ENCODE assay signal across 15 mouse cellular contexts in the genomic region with DNA sequence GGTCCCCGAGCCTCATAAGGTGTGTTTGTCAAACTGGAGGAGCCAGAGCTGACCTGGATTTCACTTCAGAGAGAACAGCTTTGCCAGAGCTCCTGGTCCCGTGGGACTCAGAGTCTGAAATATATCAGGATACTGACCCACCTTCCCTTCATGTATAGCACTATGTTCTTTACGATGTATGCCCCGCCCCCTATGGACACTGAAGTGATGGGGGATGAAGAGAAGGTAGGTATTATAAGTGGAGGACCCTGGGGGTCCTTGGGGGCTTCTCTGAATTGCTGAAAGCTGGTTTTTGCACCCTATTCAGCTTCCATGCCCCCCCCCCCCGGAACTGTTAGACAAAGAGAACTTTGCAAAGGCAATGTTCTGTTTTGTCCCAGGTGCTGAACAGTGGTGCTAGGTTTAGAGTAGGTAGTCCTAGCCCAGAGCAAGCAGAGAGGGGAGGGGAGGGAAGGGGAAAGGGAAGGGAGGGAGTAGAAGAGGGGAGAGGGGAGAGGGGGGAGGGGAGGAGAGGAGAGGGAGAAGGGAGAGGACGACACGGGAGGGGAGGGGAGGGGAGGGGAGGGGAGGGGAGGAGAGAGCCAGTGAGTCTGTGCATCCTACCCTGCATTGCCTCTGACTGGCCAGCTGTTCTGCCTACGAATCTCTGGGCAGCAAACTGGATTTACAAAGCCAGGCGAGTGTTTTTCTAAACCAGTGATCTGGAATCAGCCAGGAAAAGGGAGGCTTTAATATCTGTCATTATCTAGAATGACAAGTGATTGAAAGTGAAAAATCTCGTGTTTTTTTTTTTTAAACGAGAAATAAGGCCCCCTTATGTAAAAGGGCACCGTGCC. TPM values are rescaled to one million over a fixed set of nuclear protein-coding genes. Genes with fewer than 3 reads are reported as not detected.
DNase-seq lines count a peak whose midpoint lies in the region; ATAC-seq lines count a peak whose summit lies in the region.
"Had no signal": no experiment of that assay in that cellular context is flagged by ENCODE, and none has a peak within 500 bp of the region (broad histone marks: within the 10 kb centered on the region; RNA-seq: fewer than 3 reads in every experiment).

No protein-coding gene starts in this region.

- peak; percentile 62 for ATAC-seq in midbrain, embryonic 13.5 days
- peak; percentile 70 for ATAC-seq in forebrain, embryonic 15.5 days (replicated peaks)
- ATAC-seq in hindbrain, embryonic 16.5 days = peak; percentile 62; the same call in 1 of the 2 replicates
- ATAC-seq: CD4-positive, CD25-positive, alpha-beta regulatory T cell, adult 4 months; intestine, embryonic 15.5 days; liver, postnatal 0 days had no signal

- H3K9me3 ChIP-seq in midbrain, embryonic 13.5 days = no peaks in the 10 kb centered on the region
- H3K9me3 ChIP-seq in midbrain, embryonic 10.5 days (replicated peaks) = no peaks in the 10 kb centered on the region
- no peaks in the 10 kb centered on the region for H3K9me3 ChIP-seq in forebrain, embryonic 15.5 days
- no peaks in the 10 kb centered on the region for H3K9me3 ChIP-seq in hindbrain, embryonic 16.5 days (ENCODE audit: control insufficient read depth, low read length)
- H3K9me3 ChIP-seq: heart, embryonic 15.5 days; intestine, embryonic 15.5 days; limb, embryonic 13.5 days had no signal

- H3K27ac ChIP-seq in midbrain, embryonic 13.5 days = no peak overlapping the region; the same call in 1 of the 2 replicates
- H3K27ac ChIP-seq in midbrain, embryonic 10.5 days (replicated peaks) = no peak overlapping the region
- H3K27ac ChIP-seq in forebrain, embryonic 15.5 days (replicated peaks) = peak overlapping the region; percentile 66
- H3K27ac ChIP-seq in hindbrain, embryonic 16.5 days (ENCODE audit: low read depth, low read length) = peak overlapping the region; percentile 63
- H3K27ac ChIP-seq: heart, embryonic 15.5 days; intestine, embryonic 15.5 days; limb, embryonic 13.5 days had no signal

- no peaks in the 10 kb centered on the region for H3K36me3 ChIP-seq in midbrain, embryonic 13.5 days
- H3K36me3 ChIP-seq in midbrain, embryonic 10.5 days = no peaks in the 10 kb centered on the region
- no peaks in the 10 kb centered on the region for H3K36me3 ChIP-seq in forebrain, embryonic 15.5 days
- no peaks in the 10 kb centered on the region for H3K36me3 ChIP-seq in hindbrain, embryonic 16.5 days (ENCODE audit: control insufficient read depth, insufficient read depth, low read length)
- H3K36me3 ChIP-seq: heart, embryonic 15.5 days; intestine, embryonic 15.5 days; limb, embryonic 13.5 days had no signal

- no peak overlapping the region for H3K4me3 ChIP-seq in midbrain, embryonic 13.5 days (replicated peaks)
- H3K4me3 ChIP-seq in midbrain, embryonic 10.5 days = no peak overlapping the region
- H3K4me3 ChIP-seq in forebrain, embryonic 15.5 days = no peak overlapping the region
- no peak overlapping the region for H3K4me3 ChIP-seq in hindbrain, embryonic 16.5 days (ENCODE audit: low read length)
- H3K4me3 ChIP-seq: heart, embryonic 15.5 days; intestine, embryonic 15.5 days; limb, embryonic 13.5 days had no signal

- H3K27me3 ChIP-seq in midbrain, embryonic 13.5 days = no peaks in the 10 kb centered on the region
- H3K27me3 ChIP-seq in midbrain, embryonic 10.5 days (ENCODE audit: low read depth, poor library complexity, severe bottlenecking) = no peaks in the 10 kb centered on the region
- no peaks in the 10 kb centered on the region for H3K27me3 ChIP-seq in forebrain, embryonic 15.5 days
- no peaks in the 10 kb centered on the region for H3K27me3 ChIP-seq in hindbrain, embryonic 16.5 days (replicated peaks; ENCODE audit: control insufficient read depth, insufficient read depth, low read length)
- H3K27me3 ChIP-seq: heart, embryonic 15.5 days; intestine, embryonic 15.5 days; limb, embryonic 13.5 days had no signal

- WGBS in midbrain, embryonic 13.5 days = 71% methylated on average over 10 of the region's 12 CpGs
- WGBS in midbrain, embryonic 10.5 days = 80% methylated on average over 10 of the region's 12 CpGs
- 55% methylated on average over 10 of the region's 12 CpGs for WGBS in forebrain, embryonic 15.5 days
- 66% methylated on average over 10 of the region's 12 CpGs for WGBS in hindbrain, embryonic 16.5 days

- H3K9ac ChIP-seq in midbrain, embryonic 13.5 days (replicated peaks) = no peak overlapping the region
- no peak overlapping the region for H3K9ac ChIP-seq in forebrain, embryonic 15.5 days (replicated peaks)
- H3K9ac ChIP-seq in hindbrain, embryonic 16.5 days (ENCODE audit: low read depth, low read length) = no peak overlapping the region
- H3K9ac ChIP-seq: heart, embryonic 15.5 days; intestine, embryonic 15.5 days; limb, embryonic 13.5 days; liver, postnatal 0 days had no signal

- H3K4me1 ChIP-seq in midbrain, embryonic 13.5 days (replicated peaks) = peaks cover 7% of the 10 kb centered on the region; the same call in 1 of the 2 replicates
- peaks cover 9% of the 10 kb centered on the region; the same call in 1 of the 2 replicates for H3K4me1 ChIP-seq in midbrain, embryonic 10.5 days
- peaks cover 6% of the 10 kb centered on the region; the same call in 1 of the 2 replicates for H3K4me1 ChIP-seq in forebrain, embryonic 15.5 days
- H3K4me1 ChIP-seq in hindbrain, embryonic 16.5 days (ENCODE audit: control insufficient read depth, insufficient read depth, low read depth, low read length) = peaks cover 9% of the 10 kb centered on the region; the same call in 1 of the 2 replicates
- H3K4me1 ChIP-seq: heart, embryonic 15.5 days; intestine, embryonic 15.5 days; limb, embryonic 13.5 days had no signal

- intact Hi-C loops in gastrocnemius, postnatal 36 days (cut with DNase I) = no loop called here

- no peak overlapping the region for H3K4me2 ChIP-seq in midbrain, embryonic 13.5 days (replicated peaks)
- H3K4me2 ChIP-seq in forebrain, embryonic 15.5 days (replicated peaks) = no peak overlapping the region
- H3K4me2 ChIP-seq in hindbrain, embryonic 16.5 days (ENCODE audit: low read length) = peak overlapping the region; percentile 10; the same call in 1 of the 2 replicates
- H3K4me2 ChIP-seq: heart, embryonic 15.5 days; intestine, embryonic 15.5 days; limb, embryonic 13.5 days had no signal

- no peak for DNase-seq in midbrain, embryonic 10.5 days (ENCODE audit: low spot score)
- DNase-seq in urinary bladder, postnatal 25 days (ENCODE audit: low spot score) = no peak
- DNase-seq in testis, postnatal 14 days (ENCODE audit: low spot score) = no peak
- no peak for DNase-seq in gastrocnemius, postnatal 36 days
- DNase-seq: heart, adult 11 months; kidney, postnatal 25 days; liver, postnatal 0 days; lung, postnatal 36 days had no signal

RNA-seq across cellular contexts. Expression of a gene that starts 44.1 kb away (rescaled TPM):
- polyA plus RNA-seq in midbrain, embryonic 13.5 days (2015; fragmentation: Nextera tagmentation; extraction: Ambion mirVana) = 4.4 and 5.8 TPM in 2 replicates
- polyA plus RNA-seq in midbrain, embryonic 10.5 days (2016; fragmentation: Nextera tagmentation; extraction: Ambion mirVana) = 0.99 and 1.5 TPM in 2 replicates
- polyA plus RNA-seq in forebrain, embryonic 15.5 days (2015; fragmentation: Nextera tagmentation; extraction: Ambion mirVana) = 8.3 and 9.4 TPM in 2 replicates
- polyA plus RNA-seq in hindbrain, embryonic 16.5 days (2015; fragmentation: Nextera tagmentation; extraction: Ambion mirVana) = 5.0 and 9.0 TPM in 2 replicates
- total RNA-seq in gastrocnemius, postnatal 36 days (2021) = 1 to 10 TPM; 2.4 to 3.1 TPM

Comparison
In these comparisons a context has a peak if more than half of its experiments do, and no peak if none do; other contexts are left out.
1. H3K27ac ChIP-seq: peak in forebrain, embryonic 15.5 days (single experiment) and hindbrain, embryonic 16.5 days (single experiment); none in midbrain, embryonic 13.5 days (single experiment) and midbrain, embryonic 10.5 days (single experiment).
2. Peak in every context shown above with its lines, with median percentiles within 50 percentile points of each other: ATAC-seq.